Mouse (Mus musculus) heart, adult 18-20 months (tissue): Measurements from ENCODE around the gene Prkag2. TPM values are rescaled to one million over a fixed set of nuclear protein-coding genes. Genes with fewer than 3 reads are reported as not detected.
A peak's percentile ranks its signal among the peaks of the same experiment; 100 is the strongest.
"Not testable (repeated sequence)": the region's sequence is repeated elsewhere in the genome, so short reads cannot be mapped to it uniquely, and the experiment has no call there.

ENCODE experiments used
- DNase-seq, 2 experiments: peaks; one replicate each; pipeline ENCODE4 v3.0.0; 2021 to 2022; ENCODE audit warnings: mixed read lengths in 1 of 2
- total RNA-seq, 2 experiments: library from RNA; stranded (reverse); gene quantifications; 2 replicates each; pipeline ENCODE4 v1.2.3; 2021

The Prkag2 gene
- total RNA-seq, 2 experiments from 2014 or later, result 30.8 to 31.1 TPM

- DNase-seq, result peak in 1 of 2 experiments; percentile 31
Observed at GRCm38 (mm10) chr5:25087064-25087463, 13.4 kb downstream of the Prkag2 start.

- DNase-seq, result peak; percentile 87
Observed at GRCm38 (mm10) chr5:25086234-25086633, 14.2 kb downstream of the Prkag2 start.

GRCm38 (mm10) chr5:25085170-25085569 is 15.3 kb downstream of the Prkag2 start:
- no peak for DNase-seq

- no peak for DNase-seq
Observed at GRCm38 (mm10) chr5:25083816-25084215, 16.6 kb downstream of the Prkag2 start.

GRCm38 (mm10) chr5:25082542-25082941 is 17.9 kb downstream of the Prkag2 start:
- peak in 1 of 2 experiments; percentile 41 for DNase-seq

- DNase-seq, result peak; percentile 27 to 76
Observed at GRCm38 (mm10) chr5:25081545-25081944, 18.9 kb downstream of the Prkag2 start.

- no peak for DNase-seq
Observed at GRCm38 (mm10) chr5:25080994-25081393, 19.4 kb downstream of the Prkag2 start.

GRCm38 (mm10) chr5:25080438-25080945 is 19.9 kb downstream of the Prkag2 start:
- DNase-seq, result no peak

GRCm38 (mm10) chr5:25079766-25080265 is 20.6 kb downstream of the Prkag2 start:
- no peak for DNase-seq

GRCm38 (mm10) chr5:25077873-25078651 is 22.4 kb downstream of the Prkag2 start:
- DNase-seq, result peak in 1 of 2 experiments; percentile 34

- not testable (repeated sequence) for DNase-seq
Observed at GRCm38 (mm10) chr5:25077258-25077657, 23.2 kb downstream of the Prkag2 start.

- no peak for DNase-seq
Observed at GRCm38 (mm10) chr5:25075623-25076022, 24.8 kb downstream of the Prkag2 start.

- peak in 1 of 2 experiments; percentile 56 for DNase-seq
Observed at GRCm38 (mm10) chr5:25069815-25070214, 30.6 kb downstream of the Prkag2 start.

- peak; percentile 78 to 88 for DNase-seq
Observed at GRCm38 (mm10) chr5:25067122-25067521, 33.3 kb downstream of the Prkag2 start.

GRCm38 (mm10) chr5:25064270-25065232 is 35.9 kb downstream of the Prkag2 start:
- no peak for DNase-seq

- DNase-seq, result no peak
Observed at GRCm38 (mm10) chr5:25062506-25063132, 37.8 kb downstream of the Prkag2 start.

- DNase-seq, result peak in 1 of 2 experiments; percentile 26
Observed at GRCm38 (mm10) chr5:25058853-25059741, 41.3 kb downstream of the Prkag2 start.

GRCm38 (mm10) chr5:25058417-25058816 is 42.0 kb downstream of the Prkag2 start:
- peak; percentile 71 to 72 for DNase-seq

- no peak for DNase-seq
Observed at GRCm38 (mm10) chr5:25055288-25055687, 45.2 kb downstream of the Prkag2 start.

GRCm38 (mm10) chr5:25053971-25054658 is 46.3 kb downstream of the Prkag2 start:
- DNase-seq, result no peak
